Mouse (Mus musculus): ENCODE measurements around the gene Foxd1. TPM values are rescaled to one million over a fixed set of nuclear protein-coding genes. Genes with fewer than 3 reads are reported as not detected.

Foxd1 gene
- total and polyA plus RNA-seq, 2 experiments from 2014 or later, result 0.74 to 1.6 TPM

GRCm38 (mm10) chr13:98357433-98358423, 3.7 kb downstream of the Foxd1 start:
- Histone ChIP-seq H3K4me2 (ENCODE audit: low read depth, low read length) (no peak overlapping the region), H3K9ac (replicated peaks; ENCODE audit: low read length) (no peak overlapping the region), H3K9me3 (ENCODE audit: low read length) (peaks cover 3% of the 10 kb centered on the region; the same call in 1 of the 2 replicates), H3K4me1 (ENCODE audit: insufficient read depth, low read length) (0 out of 2 replicates have a peak, but pooled peaks cover 4% of the 10 kb centered on the region), H3K36me3 (ENCODE audit: insufficient read depth, low read length) (no peaks in the 10 kb centered on the region), H3K4me3 (ENCODE audit: low read length) (peak overlapping the region; percentile 6; the same call in 1 of the 2 replicates), H3K27me3 (ENCODE audit: insufficient read depth, low read length) (peaks cover 71% of the 10 kb centered on the region), H3K27ac (no peak overlapping the region)
- WGBS, result 2% methylated on average over 18 of the region's 18 CpGs
- DNase-seq (ENCODE audit: low spot score) (no peak), ATAC-seq (no peak)
- no peak for TF ChIP-seq CTCF (IDR thresholded peaks at IDR 0.05; ENCODE audit: low read depth)

DNA sequence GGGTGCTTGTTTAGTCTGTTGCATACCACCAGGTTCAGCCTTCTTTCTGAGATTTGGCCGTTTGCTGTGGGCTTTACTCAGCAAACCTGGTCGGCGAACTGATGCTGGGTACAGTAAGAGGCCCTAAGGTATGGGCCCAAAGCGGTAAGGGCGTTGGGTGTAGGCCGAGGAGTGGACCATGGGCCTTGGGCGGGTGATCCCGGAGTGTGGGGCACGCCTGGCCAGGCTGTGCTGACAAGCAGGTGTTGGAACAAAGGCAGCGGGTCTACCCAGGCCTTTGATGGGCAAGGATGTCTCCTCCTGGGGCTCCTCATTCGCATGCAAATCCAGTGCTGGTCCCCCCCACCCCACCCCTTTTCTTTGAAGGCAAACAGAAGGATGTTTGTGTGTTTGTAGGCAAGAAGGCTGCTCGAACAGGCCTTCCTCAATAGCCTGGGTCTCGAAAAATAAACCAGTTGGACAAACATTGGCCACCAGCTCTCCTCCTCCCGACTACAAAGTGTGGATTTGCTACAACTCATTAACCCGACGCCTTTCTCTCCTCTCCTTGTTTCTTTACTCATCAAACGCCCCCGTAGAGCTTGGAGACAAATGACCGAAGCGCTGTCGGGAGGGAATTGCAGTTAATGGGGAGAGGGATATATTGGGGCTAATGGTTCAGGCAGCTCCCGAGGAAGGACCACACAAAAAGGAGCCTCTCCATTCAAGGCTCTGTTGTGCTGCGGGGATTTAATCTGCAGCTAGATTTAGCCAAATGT, 4.6 kb downstream of the Foxd1 start:
- Histone ChIP-seq H3K9ac (replicated peaks; ENCODE audit: low read length) (no peak overlapping the region), H3K4me3 (ENCODE audit: low read length) (no peak overlapping the region), H3K9me3 (ENCODE audit: low read length) (peaks cover 3% of the 10 kb centered on the region; the same call in 1 of the 2 replicates), H3K4me1 (ENCODE audit: insufficient read depth, low read length) (0 out of 2 replicates have a peak, but pooled peaks cover 4% of the 10 kb centered on the region), H3K27ac (no peak overlapping the region), H3K36me3 (ENCODE audit: insufficient read depth, low read length) (no peaks in the 10 kb centered on the region), H3K4me2 (ENCODE audit: low read depth, low read length) (no peak overlapping the region), H3K27me3 (ENCODE audit: insufficient read depth, low read length) (peaks cover 71% of the 10 kb centered on the region)
- DNase-seq (ENCODE audit: low spot score) (no peak), ATAC-seq (no peak)
- TF ChIP-seq CTCF (IDR thresholded peaks at IDR 0.05; ENCODE audit: low read depth), result no peak
- WGBS, result 3% methylated on average over 23 of the region's 23 CpGs

GRCm38 (mm10) chr13:98359337-98359736, 5.3 kb downstream of the Foxd1 start:
- ATAC-seq (no peak), DNase-seq (ENCODE audit: low spot score) (no peak)
- Histone ChIP-seq H3K4me2 (ENCODE audit: low read depth, low read length) (no peak overlapping the region), H3K9ac (replicated peaks; ENCODE audit: low read length) (no peak overlapping the region), H3K4me1 (ENCODE audit: insufficient read depth, low read length) (0 out of 2 replicates have a peak, but pooled peaks cover 4% of the 10 kb centered on the region), H3K36me3 (ENCODE audit: insufficient read depth, low read length) (no peaks in the 10 kb centered on the region), H3K27ac (no peak overlapping the region), H3K4me3 (ENCODE audit: low read length) (no peak overlapping the region), H3K27me3 (ENCODE audit: insufficient read depth, low read length) (peaks cover 69% of the 10 kb centered on the region), H3K9me3 (ENCODE audit: low read length) (peaks cover 3% of the 10 kb centered on the region; the same call in 1 of the 2 replicates)
- WGBS, result 5% methylated on average over 7 of the region's 8 CpGs
- no peak for TF ChIP-seq CTCF (IDR thresholded peaks at IDR 0.05; ENCODE audit: low read depth)

DNA sequence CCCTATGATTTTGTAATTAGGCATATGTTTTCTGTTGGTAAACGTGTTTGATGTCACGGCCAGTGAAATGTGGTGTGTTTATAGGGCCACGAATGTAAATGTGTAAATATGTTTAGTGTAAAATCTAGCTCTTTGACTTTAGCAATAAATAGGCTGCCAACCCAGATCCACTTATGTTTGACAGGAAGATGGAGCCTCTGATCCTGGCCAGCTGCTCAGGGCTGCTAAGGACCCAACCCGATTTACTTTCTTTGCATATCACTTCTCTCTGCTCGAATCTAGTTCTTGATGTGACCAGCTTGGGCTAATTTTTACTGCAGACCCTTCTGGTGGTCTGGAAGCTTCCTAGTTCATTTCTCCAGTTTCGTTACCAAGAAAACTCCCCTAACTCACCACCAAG, 6.3 kb downstream of the Foxd1 start:
- WGBS, result 7% methylated on average over 6 of the region's 6 CpGs
- no peak for TF ChIP-seq CTCF (IDR thresholded peaks at IDR 0.05; ENCODE audit: low read depth)

DNA sequence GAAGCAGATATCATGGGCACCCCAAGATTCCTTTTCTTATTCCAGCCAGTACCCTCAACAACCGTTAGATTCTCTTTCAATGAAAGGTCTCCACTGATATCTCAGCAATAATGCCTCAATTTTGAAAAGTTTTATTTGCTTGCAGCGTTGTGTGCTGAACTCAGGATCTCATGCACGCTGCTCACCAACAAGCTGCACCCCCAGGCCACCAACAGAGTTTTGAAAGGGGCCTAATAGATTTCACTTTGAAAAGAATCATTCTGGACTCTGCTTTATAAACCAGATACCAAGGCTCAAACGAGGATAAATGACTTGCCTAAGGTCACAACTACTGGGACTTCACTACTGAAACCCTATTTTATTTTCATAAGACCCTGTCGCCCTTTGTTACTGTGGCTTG, 7.1 kb downstream of the Foxd1 start:
- peaks cover 3% of the 10 kb centered on the region; the same call in 1 of the 2 replicates for H3K9me3 ChIP-seq (ENCODE audit: low read length)
- no peaks in the 10 kb centered on the region for H3K36me3 ChIP-seq (ENCODE audit: insufficient read depth, low read length)
- H3K4me2 ChIP-seq (ENCODE audit: low read depth, low read length), result no peak overlapping the region
- H3K4me3 ChIP-seq (ENCODE audit: low read length), result no peak overlapping the region
- no peak overlapping the region for H3K9ac ChIP-seq (replicated peaks; ENCODE audit: low read length)
- no peaks in the 10 kb centered on the region for H3K4me1 ChIP-seq (ENCODE audit: insufficient read depth, low read length)
- TF ChIP-seq CTCF (IDR thresholded peaks at IDR 0.05; ENCODE audit: low read depth), result no peak
- H3K27me3 ChIP-seq (ENCODE audit: insufficient read depth, low read length), result peaks cover 79% of the 10 kb centered on the region
- WGBS, result 6% methylated on average over 5 of the region's 5 CpGs
- no peak for DNase-seq (ENCODE audit: low spot score)
- no peak for ATAC-seq
- no peak overlapping the region for H3K27ac ChIP-seq

More for the DNA sequence above, 6.3 kb downstream of the Foxd1 start:
- ATAC-seq (no peak), DNase-seq (ENCODE audit: low spot score) (no peak)
- Histone ChIP-seq H3K9me3 (ENCODE audit: low read length) (peaks cover 3% of the 10 kb centered on the region; the same call in 1 of the 2 replicates), H3K4me2 (ENCODE audit: low read depth, low read length) (no peak overlapping the region), H3K4me1 (ENCODE audit: insufficient read depth, low read length) (0 out of 2 replicates have a peak, but pooled peaks cover 1% of the 10 kb centered on the region), H3K36me3 (ENCODE audit: insufficient read depth, low read length) (no peaks in the 10 kb centered on the region), H3K9ac (replicated peaks; ENCODE audit: low read length) (no peak overlapping the region), H3K27ac (no peak overlapping the region), H3K4me3 (ENCODE audit: low read length) (no peak overlapping the region), H3K27me3 (ENCODE audit: insufficient read depth, low read length) (peaks cover 73% of the 10 kb centered on the region)

GRCm38 (mm10) chr13:98363046-98363445, 9.0 kb downstream of the Foxd1 start:
- H3K4me1 ChIP-seq (ENCODE audit: insufficient read depth, low read length), result no peaks in the 10 kb centered on the region
- TF ChIP-seq CTCF (IDR thresholded peaks at IDR 0.05; ENCODE audit: low read depth), result no peak
- H3K36me3 ChIP-seq (ENCODE audit: insufficient read depth, low read length), result no peaks in the 10 kb centered on the region
- WGBS, result 9% methylated on average over 4 of the region's 4 CpGs
- DNase-seq (ENCODE audit: low spot score) (no peak), ATAC-seq (no peak)
- peaks cover 3% of the 10 kb centered on the region; the same call in 1 of the 2 replicates for H3K9me3 ChIP-seq (ENCODE audit: low read length)
- peaks cover 82% of the 10 kb centered on the region for H3K27me3 ChIP-seq (ENCODE audit: insufficient read depth, low read length)
- no peak overlapping the region for H3K4me2 ChIP-seq (ENCODE audit: low read depth, low read length)
- no peak overlapping the region for H3K9ac ChIP-seq (replicated peaks; ENCODE audit: low read length)
- H3K4me3 ChIP-seq (ENCODE audit: low read length), result no peak overlapping the region
- no peak overlapping the region for H3K27ac ChIP-seq

Measured in hindbrain, postnatal 0 days (tissue).